Mouse (Mus musculus): Measurements from ENCODE around the gene BC028528. TPM values are rescaled to one million over a fixed set of nuclear protein-coding genes. Genes with fewer than 3 reads are reported as not detected.
"Not testable (repeated sequence)": the region's sequence is repeated elsewhere in the genome, so short reads cannot be mapped to it uniquely, and the experiment has no call there.

The BC028528 gene
- polyA plus RNA-seq, 1 experiment = not detected

DNA sequence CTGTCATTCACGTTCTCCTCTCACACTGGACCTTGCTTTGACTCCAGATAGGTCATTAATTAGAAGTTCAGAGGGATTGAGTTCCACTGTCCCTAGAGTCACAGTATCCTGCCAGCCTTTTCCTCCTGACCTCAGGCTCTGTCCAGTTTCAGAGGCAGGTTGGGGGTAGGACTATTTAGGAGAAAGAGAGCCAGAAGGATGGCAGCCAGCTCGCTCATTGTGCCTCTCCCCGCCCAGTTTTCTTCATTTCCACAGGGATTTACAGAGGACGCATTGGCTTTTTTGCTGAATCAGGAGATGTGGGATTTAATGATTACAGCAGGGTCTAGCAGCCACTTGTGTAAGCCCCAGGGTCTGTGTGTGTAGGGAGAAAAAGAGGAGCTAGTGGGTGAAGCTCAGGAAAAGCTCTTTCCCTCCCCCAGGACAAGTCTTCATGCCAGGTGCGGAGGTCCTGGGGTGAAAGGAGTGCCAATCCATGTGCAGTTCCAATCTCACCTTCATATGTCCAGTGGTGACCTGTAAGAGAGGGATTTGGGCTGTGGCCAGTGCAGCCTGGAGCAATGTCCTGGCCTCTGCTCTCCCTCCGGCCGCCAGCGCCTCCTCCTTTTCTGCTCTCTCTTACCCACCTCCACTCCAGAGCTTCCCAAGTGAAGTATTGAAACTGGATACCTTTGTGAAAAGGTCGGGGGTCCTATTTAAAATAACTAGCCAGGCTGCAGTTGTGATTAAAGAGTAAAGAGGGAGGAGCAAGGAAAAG is 10.0 kb upstream of the BC028528 start:
- TF ChIP-seq GATA1 (IDR thresholded peaks at IDR 0.05; ENCODE audit: low read length) (no peak), TAL1 (IDR thresholded peaks at IDR 0.05; ENCODE audit: low read length) (no peak)
- no peak overlapping the region for H3K4me3 ChIP-seq (replicated peaks)
- H3K36me3 ChIP-seq (ENCODE audit: control insufficient read depth) = peaks cover 5% of the 10 kb centered on the region
- H3K27me3 ChIP-seq (ENCODE audit: control insufficient read depth) = peaks cover 67% of the 10 kb centered on the region
- H3K9me3 ChIP-seq (ENCODE audit: control insufficient read depth, low read length) = peaks cover 11% of the 10 kb centered on the region; the same call in 1 of the 2 replicates
- peaks cover 12% of the 10 kb centered on the region for H3K4me1 ChIP-seq (ENCODE audit: control insufficient read depth)

DNA sequence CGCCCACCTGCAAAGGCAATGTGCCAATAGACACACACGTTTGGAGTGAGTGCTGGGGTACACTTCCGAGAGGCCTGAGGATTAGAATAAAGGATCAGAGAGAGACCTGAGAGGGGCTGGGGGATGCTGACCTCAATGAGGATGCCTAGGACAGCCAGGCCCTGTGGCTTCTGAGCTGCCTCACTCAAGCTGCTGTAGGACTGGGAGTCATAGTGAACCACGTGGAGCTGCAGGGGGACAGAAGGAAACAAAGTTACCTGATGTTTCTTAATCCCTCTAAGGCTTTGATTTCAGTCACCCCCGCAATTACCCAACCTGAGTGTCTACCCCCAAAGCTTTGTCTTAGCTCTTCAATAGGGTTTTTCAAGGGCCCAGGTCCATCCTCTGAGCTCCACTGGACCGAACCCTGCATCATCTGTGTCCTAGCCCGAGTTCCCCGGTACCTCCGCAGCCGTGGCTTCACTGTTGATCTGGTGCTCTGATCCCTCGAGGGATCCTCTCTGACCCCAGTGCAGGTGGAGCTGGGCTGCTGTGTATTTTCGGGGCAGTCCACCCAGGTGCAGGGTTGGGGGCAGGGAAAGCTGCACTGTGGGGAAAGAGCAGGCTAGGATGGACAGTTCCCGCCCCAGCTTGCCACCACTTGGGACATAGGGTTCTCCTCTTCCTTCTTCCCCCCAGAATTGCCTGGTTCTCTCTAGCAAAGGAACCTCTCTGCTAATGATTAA is 8.2 kb upstream of the BC028528 start:
- TF ChIP-seq TAL1 (IDR thresholded peaks at IDR 0.05; ENCODE audit: low read length) = no peak
- no peak for TF ChIP-seq GATA1 (IDR thresholded peaks at IDR 0.05; ENCODE audit: low read length)
- peaks cover 13% of the 10 kb centered on the region for H3K36me3 ChIP-seq (ENCODE audit: control insufficient read depth)
- peaks cover 48% of the 10 kb centered on the region for H3K27me3 ChIP-seq (ENCODE audit: control insufficient read depth)
- H3K4me3 ChIP-seq (replicated peaks) = no peak overlapping the region
- peaks cover 12% of the 10 kb centered on the region for H3K4me1 ChIP-seq (ENCODE audit: control insufficient read depth)
- peaks cover 8% of the 10 kb centered on the region; the same call in 1 of the 2 replicates for H3K9me3 ChIP-seq (ENCODE audit: control insufficient read depth, low read length)

DNA sequence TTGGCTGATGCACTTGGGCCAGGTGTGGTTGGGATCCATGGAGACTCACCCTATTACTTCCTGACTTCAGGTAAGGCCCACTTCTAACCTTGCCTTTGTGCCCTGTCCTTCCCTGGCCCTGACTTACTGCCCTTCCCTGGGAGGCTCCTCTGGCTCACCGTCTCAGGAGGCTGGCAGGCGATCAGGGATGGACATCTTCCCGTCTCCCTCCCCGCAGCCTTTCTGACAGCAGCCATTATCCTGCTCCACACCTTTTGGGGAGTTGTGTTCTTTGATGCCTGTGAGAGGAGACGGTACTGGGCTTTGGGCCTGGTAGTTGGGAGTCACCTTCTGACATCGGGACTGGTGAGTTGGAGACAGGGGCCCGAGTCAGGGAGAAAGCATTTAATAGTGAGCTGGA is 3.7 kb upstream of the BC028528 start:
- not testable (repeated sequence) for H3K4me3 ChIP-seq (replicated peaks); H3K9me3 ChIP-seq (ENCODE audit: control insufficient read depth, low read length)
- Histone ChIP-seq H3K36me3 (ENCODE audit: control insufficient read depth) (peaks cover 13% of the 10 kb centered on the region), H3K4me1 (ENCODE audit: control insufficient read depth) (peaks cover 40% of the 10 kb centered on the region), H3K27me3 (ENCODE audit: control insufficient read depth) (peaks cover 23% of the 10 kb centered on the region)

DNA sequence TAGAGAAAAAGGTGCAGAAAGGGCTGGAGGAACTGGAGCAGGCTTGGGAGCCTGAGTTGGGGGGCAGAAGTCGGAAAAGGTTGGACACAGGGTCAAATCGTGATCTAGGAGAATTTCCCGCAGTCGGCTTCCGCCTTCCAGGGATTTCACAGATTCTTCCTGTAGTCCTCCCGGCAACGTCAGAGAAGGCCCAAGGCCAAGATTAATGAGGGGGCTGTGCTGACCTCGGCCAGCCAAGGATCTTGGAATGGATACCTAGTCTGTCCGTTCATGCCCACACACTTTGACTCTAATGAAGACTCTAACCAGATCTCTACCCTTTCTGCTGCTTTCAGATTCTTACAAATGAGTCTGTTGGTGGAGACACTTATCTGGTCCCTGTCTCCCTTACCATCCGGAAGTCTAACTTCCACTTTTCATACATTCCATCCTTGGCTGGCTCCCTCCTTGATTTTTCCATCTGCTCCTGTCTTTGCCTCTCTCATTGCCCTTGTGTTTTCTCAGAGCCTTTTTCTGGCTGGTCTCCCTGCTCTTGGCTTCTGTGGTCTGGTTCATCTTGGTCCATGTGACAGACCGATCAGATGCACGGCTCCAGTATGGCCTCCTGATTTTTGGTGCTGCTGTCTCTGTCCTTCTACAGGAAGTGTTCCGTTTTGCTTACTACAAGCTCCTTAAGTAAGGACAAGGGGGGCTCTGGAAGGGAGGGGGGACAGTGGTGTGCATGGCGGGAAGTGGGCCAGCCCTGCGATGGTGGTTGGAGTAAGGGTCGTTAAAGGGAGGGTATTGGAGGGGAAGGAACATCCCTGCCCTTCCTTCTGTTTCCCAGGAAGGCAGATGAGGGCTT is 2.7 kb upstream of the BC028528 start:
- H3K4me3 ChIP-seq (replicated peaks) = peak overlapping the region; percentile 72

DNA sequence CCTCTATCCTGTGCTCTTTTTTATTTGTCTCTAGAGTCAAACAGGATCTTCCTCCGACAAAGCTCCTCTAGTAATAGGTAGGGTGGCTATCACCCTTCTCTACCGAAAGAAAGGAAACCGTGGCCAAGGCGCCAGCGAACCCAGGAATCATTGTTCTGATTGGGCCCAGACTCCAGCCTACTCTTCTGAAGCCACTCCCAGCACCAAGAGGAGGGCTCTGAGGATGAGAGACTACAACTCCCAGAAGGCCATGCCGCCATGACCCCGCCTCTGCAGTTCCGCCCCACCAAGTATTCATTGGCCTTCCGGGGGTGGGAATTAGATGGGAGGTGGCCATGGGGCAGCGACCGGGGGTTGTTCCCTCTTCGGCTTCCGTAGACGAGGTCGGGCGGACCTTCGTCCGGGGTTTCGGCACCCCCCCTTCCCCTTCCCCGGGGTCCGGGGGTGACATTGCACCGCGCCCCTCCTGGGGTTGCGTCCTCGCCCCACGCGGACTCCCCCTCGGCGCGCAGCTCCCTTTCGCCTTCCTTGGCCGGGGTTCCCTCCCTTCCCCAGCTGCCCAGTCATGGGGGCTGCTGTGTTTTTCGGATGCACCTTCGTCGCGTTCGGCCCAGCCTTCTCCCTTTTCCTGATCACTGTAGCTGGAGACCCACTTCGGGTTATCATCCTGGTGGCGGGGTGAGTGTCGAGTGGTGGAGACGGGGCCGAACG is 2.0 kb upstream of the BC028528 start, which contains the start of gene Aph1a:
Gene Aph1a, plus strand, starts transcription at position 364 of the 711 bp plus-strand sequence.
- H3K9me3 ChIP-seq (ENCODE audit: control insufficient read depth, low read length) = not testable (repeated sequence)
- Histone ChIP-seq H3K4me1 (ENCODE audit: control insufficient read depth) (peaks cover 40% of the 10 kb centered on the region), H3K27me3 (ENCODE audit: control insufficient read depth) (peaks cover 20% of the 10 kb centered on the region), H3K36me3 (ENCODE audit: control insufficient read depth) (peaks cover 13% of the 10 kb centered on the region), H3K4me3 (replicated peaks) (peak within 1 kb of the TSS; percentile 72)

More for the DNA sequence above, 2.7 kb upstream of the BC028528 start:
- peaks cover 13% of the 10 kb centered on the region for H3K36me3 ChIP-seq (ENCODE audit: control insufficient read depth)
- peaks cover 20% of the 10 kb centered on the region for H3K27me3 ChIP-seq (ENCODE audit: control insufficient read depth)
- H3K9me3 ChIP-seq (ENCODE audit: control insufficient read depth, low read length) = no peaks in the 10 kb centered on the region
- TF ChIP-seq TAL1 (IDR thresholded peaks at IDR 0.05; ENCODE audit: low read length) (no peak), GATA1 (IDR thresholded peaks at IDR 0.05; ENCODE audit: low read length) (no peak)
- H3K4me1 ChIP-seq (ENCODE audit: control insufficient read depth) = peaks cover 40% of the 10 kb centered on the region

DNA sequence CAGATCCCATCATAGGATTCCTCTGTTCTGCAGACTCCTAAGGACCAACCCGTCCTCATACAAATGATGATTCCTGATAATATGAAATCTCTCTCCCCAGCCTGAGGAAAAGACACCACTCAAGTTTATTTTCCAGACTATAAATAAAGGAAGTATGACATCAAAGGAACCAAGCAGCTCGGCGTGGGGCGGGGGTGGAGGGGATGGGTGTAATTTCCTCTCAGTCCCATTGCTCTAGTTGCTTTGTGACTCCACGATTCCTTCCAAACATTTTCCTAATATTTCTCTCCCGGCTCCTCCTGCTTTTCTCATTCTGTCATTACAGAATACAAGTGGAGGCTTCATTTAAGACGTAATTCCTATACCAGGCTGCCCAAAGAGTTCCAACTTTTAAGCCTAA is 1.3 kb upstream of the BC028528 start:
- Histone ChIP-seq H3K9me3 (ENCODE audit: control insufficient read depth, low read length) (no peaks in the 10 kb centered on the region), H3K4me3 (replicated peaks) (peak overlapping the region; percentile 66), H3K27me3 (ENCODE audit: control insufficient read depth) (peaks cover 20% of the 10 kb centered on the region), H3K36me3 (ENCODE audit: control insufficient read depth) (peaks cover 13% of the 10 kb centered on the region), H3K4me1 (ENCODE audit: control insufficient read depth) (peaks cover 40% of the 10 kb centered on the region)
- TF ChIP-seq TAL1 (IDR thresholded peaks at IDR 0.05; ENCODE audit: low read length) = no peak
- TF ChIP-seq GATA1 (IDR thresholded peaks at IDR 0.05; ENCODE audit: low read length) = no peak

DNA sequence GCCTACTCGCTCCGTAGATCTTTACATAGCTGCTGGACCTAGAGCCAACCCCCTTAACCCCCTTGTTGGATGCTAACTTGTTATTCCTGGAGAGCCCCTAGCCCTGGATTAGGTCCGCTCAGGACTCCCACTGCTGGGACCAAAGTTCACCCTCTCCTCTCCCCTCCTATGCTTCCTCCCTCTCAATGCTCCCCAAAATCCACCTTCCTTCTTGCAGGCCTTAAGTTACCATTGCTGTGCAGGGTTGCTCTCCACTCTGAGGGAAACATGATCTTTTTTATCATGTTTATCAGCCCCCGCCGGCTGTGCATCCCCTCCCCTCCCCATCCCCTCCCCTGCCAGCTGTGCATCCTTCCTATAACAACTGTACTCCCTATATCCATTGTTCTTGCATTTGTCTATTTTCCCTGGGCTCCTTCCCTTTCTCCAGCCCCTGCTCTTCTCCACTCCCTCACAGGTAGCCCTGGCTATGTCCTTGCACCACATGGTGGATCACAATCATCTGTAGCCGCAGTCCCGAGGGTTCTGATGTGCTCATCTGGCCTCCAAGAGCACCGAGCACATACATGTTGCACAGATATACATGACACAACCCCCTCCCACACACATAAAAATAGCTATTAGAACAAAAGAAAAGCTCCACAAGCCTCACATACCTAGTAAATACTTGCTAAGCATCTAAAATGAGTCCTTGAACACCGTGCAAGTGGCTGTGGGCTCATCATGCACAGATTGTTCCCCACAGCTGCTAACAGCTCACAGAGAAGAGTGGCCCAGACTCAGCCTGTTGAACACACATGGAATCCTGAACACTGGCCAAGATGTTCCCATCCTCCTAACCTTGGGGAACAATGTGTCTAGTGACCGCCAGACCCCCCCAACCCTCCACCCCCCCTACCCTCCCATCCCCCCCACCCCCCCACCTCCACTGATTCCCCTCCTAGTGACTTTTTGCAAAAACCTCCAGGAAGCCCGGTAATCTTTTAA is 554 bp upstream of the BC028528 start:
- Histone ChIP-seq H3K9me3 (ENCODE audit: control insufficient read depth, low read length) (no peaks in the 10 kb centered on the region), H3K36me3 (ENCODE audit: control insufficient read depth) (peaks cover 8% of the 10 kb centered on the region), H3K27me3 (ENCODE audit: control insufficient read depth) (peaks cover 25% of the 10 kb centered on the region), H3K4me1 (ENCODE audit: control insufficient read depth) (peaks cover 40% of the 10 kb centered on the region), H3K4me3 (replicated peaks) (no peak overlapping the region)
- no peak for TF ChIP-seq GATA1 (IDR thresholded peaks at IDR 0.05; ENCODE audit: low read length)
- no peak for TF ChIP-seq TAL1 (IDR thresholded peaks at IDR 0.05; ENCODE audit: low read length)

DNA sequence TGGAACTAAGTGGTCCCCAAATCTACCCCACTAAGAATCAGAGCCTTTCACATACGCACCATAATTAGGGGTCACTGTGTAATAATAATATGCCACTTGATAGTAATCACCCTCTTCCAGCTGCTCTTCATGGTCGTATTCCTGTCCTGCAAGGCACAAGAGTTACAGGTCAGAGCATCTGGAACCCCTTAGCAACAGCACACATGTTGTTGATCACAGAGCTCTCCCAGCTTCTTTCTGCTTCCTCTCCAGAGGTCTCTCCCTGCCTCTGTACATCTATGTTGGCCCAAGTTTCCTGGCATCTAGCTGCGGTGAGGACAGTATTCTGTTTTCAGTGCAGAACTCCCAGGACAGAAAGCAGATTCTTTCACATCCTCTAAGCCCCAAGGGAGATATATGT is 2.1 kb downstream of the BC028528 start:
- H3K4me3 ChIP-seq (replicated peaks) = no peak overlapping the region
- no peaks in the 10 kb centered on the region for H3K9me3 ChIP-seq (ENCODE audit: control insufficient read depth, low read length)
- H3K4me1 ChIP-seq (ENCODE audit: control insufficient read depth) = peaks cover 29% of the 10 kb centered on the region
- peaks cover 34% of the 10 kb centered on the region for H3K27me3 ChIP-seq (ENCODE audit: control insufficient read depth)
- TF ChIP-seq TAL1 (IDR thresholded peaks at IDR 0.05; ENCODE audit: low read length) = no peak
- TF ChIP-seq GATA1 (IDR thresholded peaks at IDR 0.05; ENCODE audit: low read length) = no peak
- H3K36me3 ChIP-seq (ENCODE audit: control insufficient read depth) = no peaks in the 10 kb centered on the region

All from erythroblast, embryonic 14.5 days (primary cell).